Mouse (Mus musculus): Measurements from ENCODE around the gene Ace3.

Ace3 gene

DNA sequence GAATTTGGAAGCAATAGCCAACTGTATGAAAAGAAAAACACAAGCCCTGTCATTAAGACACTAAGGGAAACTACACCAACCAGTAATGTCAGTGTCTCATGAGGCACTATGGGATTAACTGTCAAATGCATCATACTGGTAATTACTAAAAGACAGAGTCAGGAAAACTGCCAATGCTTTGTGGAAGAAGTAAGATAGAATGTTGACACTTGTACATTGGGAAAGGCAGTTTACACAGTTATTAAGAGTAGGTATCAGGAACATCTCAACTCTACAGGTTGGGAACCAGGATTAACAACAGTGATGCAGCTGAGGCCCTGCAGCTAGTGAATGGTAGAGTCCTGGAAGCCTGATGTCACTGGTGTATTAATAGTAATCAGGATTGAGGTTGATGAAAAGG lies 49.9 kb downstream of the Ace3 start:
- no peak for DNase-seq (ENCODE audit: low spot score in 2 of 2)

DNA sequence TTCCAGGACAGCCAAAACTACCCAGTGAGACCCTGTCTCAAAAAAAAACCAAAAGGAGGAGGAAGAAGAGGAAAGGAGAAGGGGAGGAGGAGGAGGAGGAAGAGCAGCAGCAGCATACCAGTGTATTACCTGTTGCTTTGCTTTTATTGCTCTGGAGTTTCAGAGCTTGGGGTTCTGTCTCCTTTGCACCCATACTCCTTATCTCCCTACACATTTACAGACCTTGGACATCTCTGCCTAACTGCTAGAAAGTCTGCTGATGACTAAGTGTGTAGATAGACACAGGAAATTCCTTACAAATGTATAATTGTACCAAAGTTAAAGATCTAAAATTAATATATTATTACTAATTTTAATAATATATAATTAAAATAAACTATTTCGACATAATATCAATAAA lies 50.8 kb downstream of the Ace3 start:
- DNase-seq (ENCODE audit: low spot score in 2 of 2): no peak

DNA sequence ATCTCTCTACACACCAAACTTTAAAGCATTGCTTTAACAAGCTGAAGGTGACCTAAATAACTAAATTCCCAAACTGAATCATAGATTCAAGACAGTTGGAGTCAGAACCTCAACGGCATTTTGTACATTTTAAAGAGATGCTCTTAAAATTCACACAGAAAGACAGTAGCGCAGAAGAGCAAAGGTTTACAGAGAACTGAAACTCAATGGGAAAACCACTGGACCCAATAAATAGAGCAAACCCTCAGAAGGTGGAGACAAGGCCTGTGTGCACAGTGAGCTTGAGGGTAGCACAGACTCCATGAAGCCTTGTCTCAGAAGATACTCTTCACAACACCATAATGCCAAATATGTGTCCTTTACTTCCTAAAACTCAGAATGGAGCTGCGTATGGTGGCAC lies 51.3 kb downstream of the Ace3 start:
- DNase-seq (ENCODE audit: low spot score in 2 of 2): no peak

DNA sequence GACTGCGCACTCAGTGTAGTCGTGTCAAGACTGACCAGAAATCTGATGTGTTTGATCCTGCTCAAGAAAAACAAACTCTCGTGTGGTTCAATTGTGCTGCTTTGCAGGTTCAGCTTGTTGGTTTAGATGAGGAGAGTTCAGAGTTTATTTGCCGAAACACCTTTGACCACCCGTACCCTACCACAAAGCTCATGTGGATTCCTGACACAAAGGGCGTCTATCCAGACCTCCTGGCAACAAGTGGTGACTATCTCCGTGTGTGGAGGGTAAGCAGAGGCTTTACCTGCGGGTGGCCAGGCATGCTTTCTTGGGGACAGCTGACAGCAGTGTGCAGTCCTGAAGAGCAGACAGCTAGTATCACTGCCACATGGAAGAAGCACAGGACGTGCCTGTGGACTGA lies 52.1 kb downstream of the Ace3 start:
- DNase-seq (ENCODE audit: low spot score in 2 of 2): no peak

DNA sequence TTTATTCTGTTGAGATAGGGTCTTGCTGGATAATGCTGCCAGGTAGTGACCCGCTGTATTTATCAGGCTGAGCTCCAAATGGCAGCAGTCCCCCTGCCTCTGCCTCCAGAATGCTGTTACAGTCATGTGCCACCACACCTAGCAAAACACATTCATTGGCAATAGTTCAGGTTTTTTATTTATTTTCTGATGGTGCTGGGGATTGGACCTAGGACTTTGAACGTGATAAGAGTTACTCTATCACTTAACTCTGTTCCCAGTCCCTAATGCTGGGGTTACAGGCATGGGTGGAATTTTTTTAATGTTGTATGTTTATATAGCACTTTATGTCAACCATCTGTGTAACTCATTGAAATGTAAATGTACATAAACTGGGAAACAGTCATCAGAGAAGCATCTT lies 59.4 kb downstream of the Ace3 start:
- DNase-seq (ENCODE audit: low spot score in 2 of 2): no peak

DNA sequence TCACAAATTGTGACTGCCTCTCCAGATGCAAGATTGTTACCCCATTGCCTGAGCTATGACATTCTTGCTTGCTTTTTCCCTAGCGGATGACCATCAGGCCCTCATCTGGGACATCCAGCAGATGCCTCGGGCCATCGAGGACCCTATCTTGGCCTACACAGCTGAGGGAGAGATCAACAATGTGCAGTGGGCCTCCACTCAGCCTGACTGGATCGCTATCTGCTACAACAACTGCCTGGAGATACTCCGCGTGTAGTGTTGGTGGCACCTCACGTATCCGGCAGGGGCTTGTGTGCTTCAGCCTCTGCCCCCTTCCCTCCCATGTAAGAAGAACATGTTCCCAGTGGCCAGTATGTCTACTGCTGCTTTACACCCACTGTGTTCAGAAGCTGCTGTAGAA lies 60.1 kb downstream of the Ace3 start:
- no peak for DNase-seq (ENCODE audit: low spot score in 2 of 2)
